Mouse (Mus musculus): Measurements from ENCODE around the gene Gm13030. TPM values are rescaled to one million over a fixed set of nuclear protein-coding genes. Genes with fewer than 3 reads are reported as not detected.
A peak's percentile ranks its signal among the peaks of the same experiment; 100 is the strongest.
"Not testable (repeated sequence)": the region's sequence is repeated elsewhere in the genome, so short reads cannot be mapped to it uniquely, and the experiment has no call there.

The Gm13030 gene
- polyA plus RNA-seq, 1 experiment from 2014 or later = not detected

GRCm38 (mm10) chr4:138889165-138889564, 15.4 kb upstream of the Gm13030 start:
- Histone ChIP-seq H3K4me1 (0 out of 2 replicates have a peak, but pooled peaks cover 5% of the 10 kb centered on the region), H3K9ac (no peak overlapping the region), H3K27ac (no peak overlapping the region), H3K4me3 (no peak overlapping the region), H3K36me3 (peaks cover 14% of the 10 kb centered on the region; the same call in 1 of the 2 replicates), H3K27me3 (no peaks in the 10 kb centered on the region), H3K9me3 (no peaks in the 10 kb centered on the region), H3K4me2 (replicated peaks) (no peak overlapping the region)
- ATAC-seq (ENCODE audit: insufficient number of reproducible peaks, insufficient read depth, low FRiP score, low TSS enrichment) = no peak
- WGBS = 33% methylated on average over 7 of the region's 7 CpGs

GRCm38 (mm10) chr4:138884261-138884660, 10.5 kb upstream of the Gm13030 start:
- Histone ChIP-seq H3K4me3 (no peak overlapping the region), H3K27ac (no peak overlapping the region), H3K36me3 (no peaks in the 10 kb centered on the region), H3K27me3 (peaks cover 6% of the 10 kb centered on the region; the same call in 1 of the 2 replicates), H3K4me1 (peaks cover 9% of the 10 kb centered on the region; the same call in 1 of the 2 replicates), H3K9me3 (no peaks in the 10 kb centered on the region), H3K4me2 (replicated peaks) (no peak overlapping the region), H3K9ac (no peak overlapping the region)
- no peak for ATAC-seq (ENCODE audit: insufficient number of reproducible peaks, insufficient read depth, low FRiP score, low TSS enrichment)
- 17% methylated on average over 6 of the region's 6 CpGs for WGBS

GRCm38 (mm10) chr4:138882179-138882578, 8.4 kb upstream of the Gm13030 start:
- H3K9me3 ChIP-seq = no peaks in the 10 kb centered on the region
- no peaks in the 10 kb centered on the region for H3K36me3 ChIP-seq
- peak overlapping the region; percentile 21 for H3K4me3 ChIP-seq
- peaks cover 9% of the 10 kb centered on the region; the same call in 1 of the 2 replicates for H3K4me1 ChIP-seq
- 0 out of 2 replicates have a peak overlapping the region, but pooled peaks have one; percentile 46 for H3K27ac ChIP-seq
- ATAC-seq (ENCODE audit: insufficient number of reproducible peaks, insufficient read depth, low FRiP score, low TSS enrichment) = no peak
- H3K27me3 ChIP-seq = peaks cover 6% of the 10 kb centered on the region; the same call in 1 of the 2 replicates
- 12% methylated on average over 16 of the region's 16 CpGs for WGBS
- peak overlapping the region; percentile 48 for H3K4me2 ChIP-seq (replicated peaks)
- no peak overlapping the region; the same call in 1 of the 2 replicates for H3K9ac ChIP-seq

GRCm38 (mm10) chr4:138880811-138881584, 7.2 kb upstream of the Gm13030 start:
- Histone ChIP-seq H3K4me1 (peaks cover 9% of the 10 kb centered on the region; the same call in 1 of the 2 replicates), H3K36me3 (no peaks in the 10 kb centered on the region), H3K4me3 (no peak overlapping the region), H3K27me3 (peaks cover 6% of the 10 kb centered on the region; the same call in 1 of the 2 replicates), H3K9ac (peak overlapping the region; percentile 4; the same call in 1 of the 2 replicates), H3K9me3 (no peaks in the 10 kb centered on the region), H3K4me2 (replicated peaks) (no peak overlapping the region), H3K27ac (no peak overlapping the region)
- 83% methylated on average over 7 of the region's 7 CpGs for WGBS
- ATAC-seq (ENCODE audit: insufficient number of reproducible peaks, insufficient read depth, low FRiP score, low TSS enrichment) = peak; percentile 24; the same call in 1 of the 2 replicates

- no peak for ATAC-seq (ENCODE audit: insufficient number of reproducible peaks, insufficient read depth, low FRiP score, low TSS enrichment)
- WGBS = 85% methylated on average over 11 of the region's 11 CpGs
- Histone ChIP-seq H3K4me1 (peaks cover 9% of the 10 kb centered on the region; the same call in 1 of the 2 replicates), H3K4me2 (replicated peaks) (no peak overlapping the region), H3K27me3 (peaks cover 6% of the 10 kb centered on the region; the same call in 1 of the 2 replicates), H3K27ac (0 out of 2 replicates have a peak overlapping the region, but pooled peaks have one; percentile 3), H3K9me3 (no peaks in the 10 kb centered on the region), H3K4me3 (no peak overlapping the region), H3K9ac (no peak overlapping the region), H3K36me3 (no peaks in the 10 kb centered on the region)
Observed at GRCm38 (mm10) chr4:138879808-138880207, 6.0 kb upstream of the Gm13030 start.

GRCm38 (mm10) chr4:138878783-138879182, 5.0 kb upstream of the Gm13030 start:
- H3K27me3 ChIP-seq = peaks cover 6% of the 10 kb centered on the region; the same call in 1 of the 2 replicates
- ATAC-seq (ENCODE audit: insufficient number of reproducible peaks, insufficient read depth, low FRiP score, low TSS enrichment) = no peak
- H3K9ac ChIP-seq = no peak overlapping the region
- no peak overlapping the region for H3K4me2 ChIP-seq (replicated peaks)
- 63% methylated on average over 8 of the region's 8 CpGs for WGBS
- H3K27ac ChIP-seq = no peak overlapping the region
- peaks cover 9% of the 10 kb centered on the region; the same call in 1 of the 2 replicates for H3K4me1 ChIP-seq
- no peak overlapping the region for H3K4me3 ChIP-seq
- H3K9me3 ChIP-seq = no peaks in the 10 kb centered on the region
- no peaks in the 10 kb centered on the region for H3K36me3 ChIP-seq

GRCm38 (mm10) chr4:138877731-138878130, 4.0 kb upstream of the Gm13030 start, which contains the start of gene Pla2g2e:
TSS of gene Pla2g2e (plus strand) at chr4:138877942.
- WGBS = 78% methylated on average over 4 of the region's 4 CpGs
- Histone ChIP-seq H3K9ac (no peak within 1 kb of the TSS), H3K4me3 (no peak within 1 kb of the TSS), H3K27ac (no peak within 1 kb of the TSS), H3K4me1 (peaks cover 9% of the 10 kb centered on the region; the same call in 1 of the 2 replicates), H3K36me3 (no peaks in the 10 kb centered on the region), H3K9me3 (no peaks in the 10 kb centered on the region), H3K4me2 (replicated peaks) (no peak within 1 kb of the TSS), H3K27me3 (peaks cover 6% of the 10 kb centered on the region; the same call in 1 of the 2 replicates)
- no peak for ATAC-seq (ENCODE audit: insufficient number of reproducible peaks, insufficient read depth, low FRiP score, low TSS enrichment)

- H3K9me3 ChIP-seq = no peaks in the 10 kb centered on the region
- H3K27ac ChIP-seq = no peak overlapping the region
- 93% methylated on average over 2 of the region's 2 CpGs for WGBS
- H3K36me3 ChIP-seq = no peaks in the 10 kb centered on the region
- H3K4me1 ChIP-seq = no peaks in the 10 kb centered on the region
- H3K4me2 ChIP-seq (replicated peaks) = no peak overlapping the region
- H3K27me3 ChIP-seq = no peaks in the 10 kb centered on the region; the same call in 1 of the 2 replicates
- no peak for ATAC-seq (ENCODE audit: insufficient number of reproducible peaks, insufficient read depth, low FRiP score, low TSS enrichment)
- H3K9ac ChIP-seq = no peak overlapping the region
- H3K4me3 ChIP-seq = no peak overlapping the region
Observed at GRCm38 (mm10) chr4:138875986-138876385, 2.2 kb upstream of the Gm13030 start.

GRCm38 (mm10) chr4:138875275-138875674, 1.5 kb upstream of the Gm13030 start:
- not testable (repeated sequence) for ATAC-seq (ENCODE audit: insufficient number of reproducible peaks, insufficient read depth, low FRiP score, low TSS enrichment)

GRCm38 (mm10) chr4:138868666-138869065, 5.1 kb downstream of the Gm13030 start:
- ATAC-seq (ENCODE audit: insufficient number of reproducible peaks, insufficient read depth, low FRiP score, low TSS enrichment) = no peak
- no peaks in the 10 kb centered on the region for H3K36me3 ChIP-seq
- H3K27me3 ChIP-seq = no peaks in the 10 kb centered on the region
- no peaks in the 10 kb centered on the region for H3K4me1 ChIP-seq
- 35% methylated on average over 8 of the region's 8 CpGs for WGBS
- H3K9me3 ChIP-seq = no peaks in the 10 kb centered on the region
- no peak overlapping the region for H3K27ac ChIP-seq
- no peak overlapping the region for H3K9ac ChIP-seq
- no peak overlapping the region for H3K4me2 ChIP-seq (replicated peaks)
- no peak overlapping the region for H3K4me3 ChIP-seq

More at GRCm38 (mm10) chr4:138875275-138875674, 1.5 kb upstream of the Gm13030 start:
- 91% methylated on average over 2 of the region's 2 CpGs for WGBS
- not testable (repeated sequence) for H3K4me2 ChIP-seq (replicated peaks); H3K4me1 ChIP-seq; H3K27ac ChIP-seq; H3K27me3 ChIP-seq; H3K9me3 ChIP-seq; H3K36me3 ChIP-seq; H3K9ac ChIP-seq; H3K4me3 ChIP-seq

- 11% methylated on average over 7 of the region's 7 CpGs for WGBS
- Histone ChIP-seq H3K4me2 (replicated peaks) (no peak overlapping the region), H3K36me3 (no peaks in the 10 kb centered on the region), H3K9ac (no peak overlapping the region), H3K4me1 (no peaks in the 10 kb centered on the region), H3K27me3 (no peaks in the 10 kb centered on the region), H3K9me3 (no peaks in the 10 kb centered on the region), H3K4me3 (no peak overlapping the region), H3K27ac (no peak overlapping the region)
- ATAC-seq (ENCODE audit: insufficient number of reproducible peaks, insufficient read depth, low FRiP score, low TSS enrichment) = no peak
Observed at GRCm38 (mm10) chr4:138866413-138866812, 7.4 kb downstream of the Gm13030 start.

- no peak overlapping the region for H3K4me2 ChIP-seq (replicated peaks)
- no peak for ATAC-seq (ENCODE audit: insufficient number of reproducible peaks, insufficient read depth, low FRiP score, low TSS enrichment)
- H3K9me3 ChIP-seq = no peaks in the 10 kb centered on the region
- H3K4me1 ChIP-seq = no peaks in the 10 kb centered on the region
- WGBS = 67% methylated on average over 6 of the region's 6 CpGs
- H3K9ac ChIP-seq = no peak overlapping the region
- no peaks in the 10 kb centered on the region for H3K27me3 ChIP-seq
- no peaks in the 10 kb centered on the region for H3K36me3 ChIP-seq
- no peak overlapping the region for H3K27ac ChIP-seq
- no peak overlapping the region for H3K4me3 ChIP-seq
Observed at GRCm38 (mm10) chr4:138865991-138866390, 7.8 kb downstream of the Gm13030 start.
